Mouse (Mus musculus) left cerebral cortex, postnatal 4 days (tissue): ENCODE measurements around the gene Gm5039. TPM values are rescaled to one million over a fixed set of nuclear protein-coding genes. Genes with fewer than 3 reads are reported as not detected.
"Not testable (repeated sequence)": the region's sequence is repeated elsewhere in the genome, so short reads cannot be mapped to it uniquely, and the experiment has no call there.

Experiments used
- DNase-seq: peaks from one replicate; pipeline ENCODE4 v3.0.0-alpha.2; 2022
- intact Hi-C: fragments of 180-260 bp; cut with DNase I; formaldehyde crosslinking; loops from one replicate; pipeline ENCODE4 v1.15.1; 2025
- total RNA-seq, 2 experiments: library from RNA; stranded (reverse); gene quantifications; 2 replicates each; pipeline ENCODE4 v1.2.3; 2021

Gene Gm5039
- total RNA-seq, result not detected

- intact Hi-C loops, DNase-seq: not testable (repeated sequence)
Measured at GRCm38 (mm10) chr12:88323926-88324325, at the start of gene Gm5039. Gm5039 (minus strand) TSS chr12:88324026.

GRCm38 (mm10) chr12:88372018-88372417 is 48.2 kb upstream of the Gm5039 start:
- DNase-seq, result no peak

GRCm38 (mm10) chr12:88370321-88370720 is 46.5 kb upstream of the Gm5039 start:
- DNase-seq, intact Hi-C loops: not testable (repeated sequence)

More at GRCm38 (mm10) chr12:88372018-88372417, 48.2 kb upstream of the Gm5039 start:
- intact Hi-C loops, result no loop called here

- DNase-seq, intact Hi-C loops: not testable (repeated sequence)
Measured at GRCm38 (mm10) chr12:88369690-88370089, 45.9 kb upstream of the Gm5039 start.

GRCm38 (mm10) chr12:88368618-88369017 is 44.8 kb upstream of the Gm5039 start:
- DNase-seq, result no peak
- intact Hi-C loops, result no loop called here

GRCm38 (mm10) chr12:88367673-88368072 is 43.8 kb upstream of the Gm5039 start:
- intact Hi-C loops, result no loop called here
- no peak for DNase-seq

- DNase-seq, result no peak
- intact Hi-C loops, result no loop called here
Measured at GRCm38 (mm10) chr12:88361120-88361445, 37.3 kb upstream of the Gm5039 start.

- intact Hi-C loops, result no loop called here
- peak; percentile 88 for DNase-seq
Measured at GRCm38 (mm10) chr12:88360441-88361119, 36.8 kb upstream of the Gm5039 start, which contains the start of gene Adck1. Adck1 (plus strand) TSS chr12:88360554.

GRCm38 (mm10) chr12:88354182-88354702 is 30.4 kb upstream of the Gm5039 start:
- DNase-seq, result no peak
- intact Hi-C loops, result no loop called here

- DNase-seq, intact Hi-C loops: not testable (repeated sequence)
Measured at GRCm38 (mm10) chr12:88341286-88341685, 17.5 kb upstream of the Gm5039 start.

GRCm38 (mm10) chr12:88336662-88337413 is 13.0 kb upstream of the Gm5039 start:
- intact Hi-C loops, result loop anchor here (10.0 kb wide), 1 partner anchor 222 kb away; no protein-coding TSS in a partner anchor
- not testable (repeated sequence) for DNase-seq

GRCm38 (mm10) chr12:88314556-88314955 is 9.3 kb downstream of the Gm5039 start:
- no peak for DNase-seq
- intact Hi-C loops, result no loop called here

- intact Hi-C loops, DNase-seq: not testable (repeated sequence)
Measured at GRCm38 (mm10) chr12:88297171-88297570, 26.7 kb downstream of the Gm5039 start.

- DNase-seq, intact Hi-C loops: not testable (repeated sequence)
Measured at GRCm38 (mm10) chr12:88293082-88293481, 30.7 kb downstream of the Gm5039 start.

- DNase-seq, intact Hi-C loops: not testable (repeated sequence)
Measured at GRCm38 (mm10) chr12:88285224-88285623, 38.6 kb downstream of the Gm5039 start.

- intact Hi-C loops, DNase-seq: not testable (repeated sequence)
Measured at GRCm38 (mm10) chr12:88274400-88274799, 49.4 kb downstream of the Gm5039 start, which contains the start of gene Gm5662. Gm5662 (minus strand) TSS chr12:88274500.

Other genes with a start within 250 kb of the Gm5039 start
- not detected for gene Gm16368, start 240.3 kb downstream of the Gm5039 start, total RNA-seq
- gene Gm10436, start 141.9 kb downstream of the Gm5039 start, total RNA-seq, result not detected
- not detected for gene Gm8332, start 73.9 kb downstream of the Gm5039 start, total RNA-seq
- not detected for gene Gm5662, start 49.5 kb downstream of the Gm5039 start, total RNA-seq
- 10 to 100 TPM; 34.5 to 36.0 TPM for gene Adck1, start 36.5 kb upstream of the Gm5039 start, total RNA-seq